Comparison of ENCODE assay signal across 11 mouse cellular contexts in genomic region chr5:122280422-122280826, GRCm38 (mm10). TPM values are rescaled to one million over a fixed set of nuclear protein-coding genes. Genes with fewer than 3 reads are reported as not detected.
DNase-seq lines count a peak whose midpoint lies in the region; ATAC-seq and TF ChIP-seq lines count a peak whose summit lies in the region.
"Had no signal": no experiment of that assay in that cellular context is flagged by ENCODE, and none has a peak within 500 bp of the region (broad histone marks: within the 10 kb centered on the region; RNA-seq: fewer than 3 reads in every experiment).

No protein-coding gene starts in this region.

- H3K27ac ChIP-seq in hindbrain, postnatal 0 days: no peak overlapping the region
- H3K27ac ChIP-seq in hindbrain, embryonic 10.5 days: no peak overlapping the region
- no peak overlapping the region for H3K27ac ChIP-seq in embryonic facial prominence, embryonic 11.5 days (replicated peaks; ENCODE audit: low read depth, low read length)
- no peak overlapping the region for H3K27ac ChIP-seq in limb, embryonic 11.5 days (replicated peaks; ENCODE audit: low read depth, low read length)
- H3K27ac ChIP-seq: midbrain, embryonic 15.5 days had no signal

- H3K9me3 ChIP-seq in hindbrain, postnatal 0 days (ENCODE audit: low read length): no peaks in the 10 kb centered on the region
- no peaks in the 10 kb centered on the region for H3K9me3 ChIP-seq in hindbrain, embryonic 10.5 days
- H3K9me3 ChIP-seq in embryonic facial prominence, embryonic 11.5 days (replicated peaks; ENCODE audit: control insufficient read depth, low read length): no peaks in the 10 kb centered on the region
- H3K9me3 ChIP-seq in limb, embryonic 11.5 days (ENCODE audit: control insufficient read depth, low read length): no peaks in the 10 kb centered on the region
- H3K9me3 ChIP-seq: midbrain, embryonic 15.5 days had no signal

- peaks cover 3% of the 10 kb centered on the region for H3K4me1 ChIP-seq in hindbrain, postnatal 0 days (ENCODE audit: insufficient read depth, low read length)
- peaks cover 20% of the 10 kb centered on the region for H3K4me1 ChIP-seq in hindbrain, embryonic 10.5 days (replicated peaks)
- H3K4me1 ChIP-seq in embryonic facial prominence, embryonic 11.5 days (ENCODE audit: control insufficient read depth, insufficient read depth, low read length): no peaks in the 10 kb centered on the region
- H3K4me1 ChIP-seq in limb, embryonic 11.5 days (ENCODE audit: control insufficient read depth, insufficient read depth, low read length): peaks cover 4% of the 10 kb centered on the region

- no peak overlapping the region for H3K9ac ChIP-seq in hindbrain, postnatal 0 days (replicated peaks; ENCODE audit: low read length)
- no peak overlapping the region for H3K9ac ChIP-seq in embryonic facial prominence, embryonic 11.5 days (replicated peaks; ENCODE audit: low read length)
- H3K9ac ChIP-seq in limb, embryonic 11.5 days (ENCODE audit: low read length): no peak overlapping the region
- H3K9ac ChIP-seq: midbrain, embryonic 15.5 days had no signal

- no peaks in the 10 kb centered on the region for H3K27me3 ChIP-seq in hindbrain, postnatal 0 days (ENCODE audit: insufficient read depth, low read length)
- 0 out of 2 replicates have a peak, but pooled peaks cover 10% of the 10 kb centered on the region for H3K27me3 ChIP-seq in hindbrain, embryonic 10.5 days (ENCODE audit: insufficient read depth, poor library complexity, severe bottlenecking)
- H3K27me3 ChIP-seq in embryonic facial prominence, embryonic 11.5 days (ENCODE audit: control insufficient read depth, insufficient read depth, low read length): no peaks in the 10 kb centered on the region
- no peaks in the 10 kb centered on the region for H3K27me3 ChIP-seq in limb, embryonic 11.5 days (ENCODE audit: control insufficient read depth, insufficient read depth, low read length)
- H3K27me3 ChIP-seq: midbrain, embryonic 15.5 days; Patski had no signal

- TF ChIP-seq CTCF in hindbrain, postnatal 0 days (IDR thresholded peaks at IDR 0.05; ENCODE audit: low read depth): peak; percentile 17; the same call in 1 of the 2 replicates

- no peak overlapping the region for H3K4me3 ChIP-seq in hindbrain, postnatal 0 days (ENCODE audit: low read length)
- no peak overlapping the region for H3K4me3 ChIP-seq in hindbrain, embryonic 10.5 days
- H3K4me3 ChIP-seq in embryonic facial prominence, embryonic 11.5 days (ENCODE audit: low read depth, low read length): no peak overlapping the region
- H3K4me3 ChIP-seq in limb, embryonic 11.5 days (ENCODE audit: low read depth, low read length): no peak overlapping the region
- H3K4me3 ChIP-seq: midbrain, embryonic 15.5 days had no signal

- DNase-seq in hindbrain, postnatal 0 days (ENCODE audit: low spot score): no peak
- no peak for DNase-seq in hindbrain, embryonic 10.5 days (ENCODE audit: low spot score)
- peak; percentile 23 for DNase-seq in embryonic facial prominence, embryonic 11.5 days (ENCODE audit: low spot score)
- DNase-seq in limb, embryonic 11.5 days (ENCODE audit: low spot score): no peak
- DNase-seq in lung, postnatal 25 days (ENCODE audit: low spot score): peak; percentile 69
- DNase-seq in thymus, adult 18-20 months: no peak
- DNase-seq in ovary, postnatal 36 days (ENCODE audit: low spot score): no peak
- no peak for DNase-seq in right cerebral cortex, adult 18-20 months
- DNase-seq: cerebellum, adult 11 months had no signal

- WGBS in hindbrain, postnatal 0 days: 41% methylated on average over 6 of the region's 6 CpGs
- 52% methylated on average over 6 of the region's 6 CpGs for WGBS in hindbrain, embryonic 10.5 days
- WGBS in embryonic facial prominence, embryonic 11.5 days: 41% methylated on average over 6 of the region's 6 CpGs
- 54% methylated on average over 6 of the region's 6 CpGs for WGBS in limb, embryonic 11.5 days

- no peak for ATAC-seq in hindbrain, postnatal 0 days
- no peak for ATAC-seq in embryonic facial prominence, embryonic 11.5 days (replicated peaks; ENCODE audit: insufficient number of reproducible peaks, low FRiP score, low TSS enrichment, low read depth)
- no peak for ATAC-seq in limb, embryonic 11.5 days (ENCODE audit: insufficient number of reproducible peaks, low FRiP score, low TSS enrichment, low read depth)
- ATAC-seq: midbrain, embryonic 15.5 days; Patski had no signal

- H3K4me2 ChIP-seq in hindbrain, postnatal 0 days (ENCODE audit: low read depth, low read length): peak overlapping the region; percentile 24; the same call in 1 of the 2 replicates
- no peak overlapping the region for H3K4me2 ChIP-seq in embryonic facial prominence, embryonic 11.5 days (ENCODE audit: low read depth, low read length)
- H3K4me2 ChIP-seq in limb, embryonic 11.5 days (ENCODE audit: low read depth, severe bottlenecking): peak overlapping the region; percentile 18; the same call in 1 of the 2 replicates
- H3K4me2 ChIP-seq: midbrain, embryonic 15.5 days had no signal

- no peaks in the 10 kb centered on the region for H3K36me3 ChIP-seq in hindbrain, postnatal 0 days (ENCODE audit: insufficient read depth, low read length)
- H3K36me3 ChIP-seq in hindbrain, embryonic 10.5 days: no peaks in the 10 kb centered on the region
- H3K36me3 ChIP-seq in embryonic facial prominence, embryonic 11.5 days (replicated peaks; ENCODE audit: control insufficient read depth, insufficient read depth, low read depth, low read length): no peaks in the 10 kb centered on the region
- no peaks in the 10 kb centered on the region for H3K36me3 ChIP-seq in limb, embryonic 11.5 days (ENCODE audit: control insufficient read depth, insufficient read depth, low read length)
- H3K36me3 ChIP-seq: midbrain, embryonic 15.5 days had no signal

RNA-seq across cellular contexts. Expression of gene Pptc7, which starts 3.7 kb away (rescaled TPM):
- 15.8 and 18.7 TPM in 2 replicates for total RNA-seq in hindbrain, postnatal 0 days (2014; rRNA removed)
- 6.9 and 7.2 TPM in 2 replicates for polyA plus RNA-seq in hindbrain, postnatal 0 days (2015; fragmentation: Nextera tagmentation; extraction: Ambion mirVana)
- 6.5 and 8.4 TPM in 2 replicates for polyA plus RNA-seq in hindbrain, embryonic 10.5 days (2016; fragmentation: Nextera tagmentation; extraction: Ambion mirVana)
- 8.3 and 9.0 TPM in 2 replicates for polyA plus RNA-seq in embryonic facial prominence, embryonic 11.5 days (2014; fragmentation: Nextera tagmentation; extraction: Ambion mirVana)
- 8.5 and 9.2 TPM in 2 replicates for polyA plus RNA-seq in limb, embryonic 11.5 days (2014; fragmentation: Nextera tagmentation; extraction: Ambion mirVana)

RNA-seq across cellular contexts. Expression of gene Tctn1, which starts 16.2 kb away (rescaled TPM):
- 30.3 and 30.6 TPM in 2 replicates for total RNA-seq in hindbrain, postnatal 0 days (2014; rRNA removed)
- 6.5 TPM in 2 replicates for polyA plus RNA-seq in hindbrain, postnatal 0 days (2015; fragmentation: Nextera tagmentation; extraction: Ambion mirVana)
- polyA plus RNA-seq in hindbrain, embryonic 10.5 days (2016; fragmentation: Nextera tagmentation; extraction: Ambion mirVana): 5.2 and 6.0 TPM in 2 replicates
- polyA plus RNA-seq in embryonic facial prominence, embryonic 11.5 days (2014; fragmentation: Nextera tagmentation; extraction: Ambion mirVana): 3.3 and 3.5 TPM in 2 replicates
- polyA plus RNA-seq in limb, embryonic 11.5 days (2014; fragmentation: Nextera tagmentation; extraction: Ambion mirVana): 3.6 and 4.0 TPM in 2 replicates

Comparison
In these comparisons a context has a peak if more than half of its experiments do, and no peak if none do; other contexts are left out.
1. DNase-seq: peak in embryonic facial prominence, embryonic 11.5 days (single experiment) and lung, postnatal 25 days (single experiment); none in hindbrain, postnatal 0 days (single experiment), hindbrain, embryonic 10.5 days (single experiment), limb, embryonic 11.5 days (single experiment), thymus, adult 18-20 months (0 of 2), ovary, postnatal 36 days (single experiment) and right cerebral cortex, adult 18-20 months (single experiment).